Mouse (Mus musculus): ENCODE measurements around the gene Tex9. TPM values are rescaled to one million over a fixed set of nuclear protein-coding genes. Genes with fewer than 3 reads are reported as not detected.

Gene Tex9
- total RNA-seq, 1 experiment: 24.9 TPM

- H3K9me3 ChIP-seq (ENCODE audit: control insufficient read depth, insufficient read depth, low read depth, low read length): no peaks in the 10 kb centered on the region
- H3K4me1 ChIP-seq (ENCODE audit: control insufficient read depth in 2 of 2, insufficient read depth in 2 of 2, low read length in 2 of 2, poor library complexity in 1 of 2): peaks cover 0 to 3% of the 10 kb centered on the region in 2 experiments; a peak in 1 of 4 replicates
- in situ Hi-C loops (cut with MboI; ENCODE audit: low sequenced_read_pairs in 2 of 2, unreplicated experiment in 2 of 2): no loop called here
- no peak overlapping the region for H3K4me3 ChIP-seq (ENCODE audit: insufficient read depth in 1 of 2, low read depth in 1 of 2, low read length in 2 of 2, poor library complexity in 1 of 2, severe bottlenecking in 1 of 2)
- no peak for TF ChIP-seq ZNF384 (IDR thresholded peaks at IDR 0.05; ENCODE audit: low read depth, low read length)
- TF ChIP-seq CHD2 (IDR thresholded peaks at IDR 0.05; ENCODE audit: low read depth, low read length): no peak
- no peak for TF ChIP-seq ZC3H11A (IDR thresholded peaks at IDR 0.05; ENCODE audit: borderline replicate concordance, low read depth, low read length)
- no peaks in the 10 kb centered on the region for H3K36me3 ChIP-seq (ENCODE audit: control insufficient read depth, insufficient read depth, low read length, poor library complexity, severe bottlenecking)
- no peak overlapping the region for H3K9ac ChIP-seq (ENCODE audit: insufficient read depth, low read depth, low read length, poor library complexity, severe bottlenecking)
- H3K27ac ChIP-seq (ENCODE audit: insufficient read depth, low read depth, low read length, poor library complexity, severe bottlenecking): no peak overlapping the region
- no peak for DNase-seq (ENCODE audit: low read depth, low spot score)
Observed at GRCm38 (mm10) chr9:72409381-72410225, 82.4 kb downstream of the Tex9 start.

GRCm38 (mm10) chr9:72408131-72408586 is 83.9 kb downstream of the Tex9 start:
- peaks cover 0 to 3% of the 10 kb centered on the region in 2 experiments; a peak in 1 of 4 replicates for H3K4me1 ChIP-seq (ENCODE audit: control insufficient read depth in 2 of 2, insufficient read depth in 2 of 2, low read length in 2 of 2, poor library complexity in 1 of 2)
- no peak overlapping the region; the same call in 1 of the 2 replicates for H3K9ac ChIP-seq (ENCODE audit: insufficient read depth, low read depth, low read length, poor library complexity, severe bottlenecking)
- no peaks in the 10 kb centered on the region for H3K36me3 ChIP-seq (ENCODE audit: control insufficient read depth, insufficient read depth, low read length, poor library complexity, severe bottlenecking)
- H3K27ac ChIP-seq (ENCODE audit: insufficient read depth, low read depth, low read length, poor library complexity, severe bottlenecking): no peak overlapping the region
- peak; percentile 83 for DNase-seq (ENCODE audit: low read depth, low spot score)
- H3K4me3 ChIP-seq (ENCODE audit: insufficient read depth in 1 of 2, low read depth in 1 of 2, low read length in 2 of 2, poor library complexity in 1 of 2, severe bottlenecking in 1 of 2): peak overlapping the region in 1 of 2 experiments; percentile 49; a peak in 1 of 4 replicates
- H3K9me3 ChIP-seq (ENCODE audit: control insufficient read depth, insufficient read depth, low read depth, low read length): no peaks in the 10 kb centered on the region
- in situ Hi-C loops (cut with MboI; ENCODE audit: low sequenced_read_pairs in 2 of 2, unreplicated experiment in 2 of 2): no loop called here
- TF ChIP-seq ZNF384 (IDR thresholded peaks at IDR 0.05; ENCODE audit: low read depth, low read length) (no peak), ZC3H11A (IDR thresholded peaks at IDR 0.05; ENCODE audit: borderline replicate concordance, low read depth, low read length) (peak; percentile 49; the same call in 1 of the 2 replicates), MAFK (IDR thresholded peaks at IDR 0.05; ENCODE audit: insufficient read depth, low read depth, low read length) (no peak), CHD2 (IDR thresholded peaks at IDR 0.05; ENCODE audit: low read depth, low read length) (no peak), HCFC1 (IDR thresholded peaks at IDR 0.05; ENCODE audit: borderline replicate concordance, insufficient read depth, low read length) (no peak)

- no peak overlapping the region for H3K27ac ChIP-seq (ENCODE audit: insufficient read depth, low read depth, low read length, poor library complexity, severe bottlenecking)
- H3K9ac ChIP-seq (ENCODE audit: insufficient read depth, low read depth, low read length, poor library complexity, severe bottlenecking): no peak overlapping the region
- no peaks in the 10 kb centered on the region for H3K9me3 ChIP-seq (ENCODE audit: control insufficient read depth, insufficient read depth, low read depth, low read length)
- no peak overlapping the region for H3K4me3 ChIP-seq (ENCODE audit: insufficient read depth in 1 of 2, low read depth in 1 of 2, low read length in 2 of 2, poor library complexity in 1 of 2, severe bottlenecking in 1 of 2)
- no peak for DNase-seq (ENCODE audit: low read depth, low spot score)
- TF ChIP-seq MAFK (IDR thresholded peaks at IDR 0.05; ENCODE audit: insufficient read depth, low read depth, low read length) (no peak), HCFC1 (IDR thresholded peaks at IDR 0.05; ENCODE audit: borderline replicate concordance, insufficient read depth, low read length) (no peak), ZC3H11A (IDR thresholded peaks at IDR 0.05; ENCODE audit: borderline replicate concordance, low read depth, low read length) (no peak), CHD2 (IDR thresholded peaks at IDR 0.05; ENCODE audit: low read depth, low read length) (no peak), ZNF384 (IDR thresholded peaks at IDR 0.05; ENCODE audit: low read depth, low read length) (no peak)
- in situ Hi-C loops (cut with MboI; ENCODE audit: low sequenced_read_pairs in 2 of 2, unreplicated experiment in 2 of 2): no loop called here
- no peaks in the 10 kb centered on the region for H3K36me3 ChIP-seq (ENCODE audit: control insufficient read depth, insufficient read depth, low read length, poor library complexity, severe bottlenecking)
- peaks cover 0 to 3% of the 10 kb centered on the region in 2 experiments; a peak in 1 of 4 replicates for H3K4me1 ChIP-seq (ENCODE audit: control insufficient read depth in 2 of 2, insufficient read depth in 2 of 2, low read length in 2 of 2, poor library complexity in 1 of 2)
Observed at GRCm38 (mm10) chr9:72405882-72406638, 86.0 kb downstream of the Tex9 start.

GRCm38 (mm10) chr9:72404934-72405333 is 87.1 kb downstream of the Tex9 start:
- DNase-seq (ENCODE audit: low read depth, low spot score): no peak
- TF ChIP-seq CHD2 (IDR thresholded peaks at IDR 0.05; ENCODE audit: low read depth, low read length) (no peak), ZNF384 (IDR thresholded peaks at IDR 0.05; ENCODE audit: low read depth, low read length) (no peak), MAFK (IDR thresholded peaks at IDR 0.05; ENCODE audit: insufficient read depth, low read depth, low read length) (no peak), ZC3H11A (IDR thresholded peaks at IDR 0.05; ENCODE audit: borderline replicate concordance, low read depth, low read length) (no peak), HCFC1 (IDR thresholded peaks at IDR 0.05; ENCODE audit: borderline replicate concordance, insufficient read depth, low read length) (no peak)
- in situ Hi-C loops (cut with MboI; ENCODE audit: low sequenced_read_pairs in 2 of 2, unreplicated experiment in 2 of 2): no loop called here
- H3K9ac ChIP-seq (ENCODE audit: insufficient read depth, low read depth, low read length, poor library complexity, severe bottlenecking): no peak overlapping the region
- H3K27ac ChIP-seq (ENCODE audit: insufficient read depth, low read depth, low read length, poor library complexity, severe bottlenecking): no peak overlapping the region
- H3K9me3 ChIP-seq (ENCODE audit: control insufficient read depth, insufficient read depth, low read depth, low read length): no peaks in the 10 kb centered on the region
- peaks cover 0 to 3% of the 10 kb centered on the region in 2 experiments; a peak in 1 of 4 replicates for H3K4me1 ChIP-seq (ENCODE audit: control insufficient read depth in 2 of 2, insufficient read depth in 2 of 2, low read length in 2 of 2, poor library complexity in 1 of 2)
- no peak overlapping the region for H3K4me3 ChIP-seq (ENCODE audit: insufficient read depth in 1 of 2, low read depth in 1 of 2, low read length in 2 of 2, poor library complexity in 1 of 2, severe bottlenecking in 1 of 2)
- no peaks in the 10 kb centered on the region for H3K36me3 ChIP-seq (ENCODE audit: control insufficient read depth, insufficient read depth, low read length, poor library complexity, severe bottlenecking)

All from ES-E14 (cell line).